Comparison of ENCODE assay signal across 9 mouse cellular contexts in the genomic region with DNA sequence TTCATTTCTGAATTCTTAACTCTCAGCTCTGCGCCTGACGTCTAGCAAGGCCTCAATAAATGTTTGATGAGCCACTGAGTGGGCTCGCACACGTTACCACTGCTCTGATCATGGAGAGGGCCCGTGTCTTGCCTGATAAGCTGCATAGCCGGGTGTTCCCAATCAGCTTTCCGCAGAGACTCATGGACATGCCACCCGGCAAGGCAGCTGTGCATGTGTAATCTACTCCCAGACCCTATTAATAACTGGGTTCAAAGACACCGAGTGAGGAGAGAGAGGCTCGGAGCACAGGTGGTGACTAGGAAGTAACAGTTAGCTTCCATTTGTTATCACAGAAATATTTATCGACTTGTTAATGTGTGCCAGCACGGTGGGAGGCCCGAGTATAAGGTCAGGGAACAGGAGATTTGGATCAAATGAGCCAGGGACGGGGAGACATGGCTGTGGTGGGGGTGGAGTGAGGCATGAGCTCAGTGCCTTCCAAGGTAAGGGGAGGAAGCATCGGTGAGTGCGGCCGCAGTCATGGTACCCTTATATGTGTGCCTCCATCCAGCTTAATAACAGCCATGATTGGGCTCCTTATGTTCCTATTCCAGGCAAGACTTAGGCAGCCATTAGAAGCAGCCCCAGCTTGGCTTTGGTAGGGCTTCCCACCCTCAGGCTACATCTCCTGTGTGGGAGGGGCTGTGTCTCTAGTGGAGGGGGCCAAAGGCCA. TPM values are rescaled to one million over a fixed set of nuclear protein-coding genes. Genes with fewer than 3 reads are reported as not detected.
DNase-seq lines count a peak whose midpoint lies in the region; ATAC-seq and TF ChIP-seq lines count a peak whose summit lies in the region.
"Had no signal": no experiment of that assay in that cellular context is flagged by ENCODE, and none has a peak within 500 bp of the region (broad histone marks: within the 10 kb centered on the region; RNA-seq: fewer than 3 reads in every experiment).

No protein-coding gene starts in this region.

- H3K36me3 ChIP-seq in heart, embryonic 16.5 days (ENCODE audit: control insufficient read depth, insufficient read depth), result no peaks in the 10 kb centered on the region
- no peaks in the 10 kb centered on the region for H3K36me3 ChIP-seq in intestine, embryonic 15.5 days

- H3K9me3 ChIP-seq in heart, embryonic 16.5 days (replicated peaks; ENCODE audit: control insufficient read depth, low read length), result no peaks in the 10 kb centered on the region
- H3K9me3 ChIP-seq in intestine, embryonic 15.5 days, result no peaks in the 10 kb centered on the region

- WGBS in heart, embryonic 16.5 days, result 38% methylated on average over 17 of the region's 17 CpGs
- WGBS in bone marrow, adult 2 months, result 46% methylated on average over 17 of the region's 17 CpGs
- 48% methylated on average over 17 of the region's 17 CpGs for WGBS in intestine, embryonic 15.5 days

- DNase-seq in heart, postnatal 4 days, result no peak
- no peak for DNase-seq in layer of hippocampus, adult 8-10 months (ENCODE audit: low spot score in 2 of 2)
- DNase-seq in thymus, adult 18-20 months, result no peak
- no peak for DNase-seq in adrenal gland, postnatal 25 days
- DNase-seq: adrenal gland, adult 8-10 months had no signal

- H3K27me3 ChIP-seq in heart, embryonic 16.5 days (ENCODE audit: control insufficient read depth, insufficient read depth, low read length), result no peaks in the 10 kb centered on the region
- H3K27me3 ChIP-seq in intestine, embryonic 15.5 days (replicated peaks), result no peaks in the 10 kb centered on the region

- no peak overlapping the region for H3K27ac ChIP-seq in heart, embryonic 16.5 days (ENCODE audit: low read length)
- H3K27ac ChIP-seq in bone marrow, adult 2 months (ENCODE audit: control insufficient read depth, insufficient read depth, low read depth, low read length, poor library complexity), result peak overlapping the region; percentile 85
- H3K27ac ChIP-seq in intestine, embryonic 15.5 days, result peak overlapping the region; percentile 70

- no peak for TF ChIP-seq POLR2A in bone marrow, adult 2 months (IDR thresholded peaks at IDR 0.05; ENCODE audit: borderline replicate concordance, control insufficient read depth, low read depth, low read length)

- H3K4me1 ChIP-seq in heart, embryonic 16.5 days (ENCODE audit: control insufficient read depth, insufficient read depth, low read length), result peaks cover 22% of the 10 kb centered on the region
- H3K4me1 ChIP-seq in bone marrow, adult 2 months (ENCODE audit: control insufficient read depth, insufficient read depth, low read length), result peaks cover 17% of the 10 kb centered on the region
- H3K4me1 ChIP-seq in intestine, embryonic 15.5 days (replicated peaks), result peaks cover 19% of the 10 kb centered on the region; the same call in 1 of the 2 replicates

- no peak overlapping the region for H3K9ac ChIP-seq in heart, embryonic 16.5 days (ENCODE audit: low read length)
- no peak overlapping the region for H3K9ac ChIP-seq in intestine, embryonic 15.5 days

- no peak overlapping the region for H3K4me2 ChIP-seq in heart, embryonic 16.5 days (ENCODE audit: low read depth, low read length)
- H3K4me2 ChIP-seq in intestine, embryonic 15.5 days (replicated peaks), result 0 out of 2 replicates have a peak overlapping the region, but pooled peaks have one; percentile 19

- H3K4me3 ChIP-seq in heart, embryonic 16.5 days (ENCODE audit: low read length), result no peak overlapping the region
- peak overlapping the region; percentile 11 for H3K4me3 ChIP-seq in bone marrow, adult 2 months (replicated peaks; ENCODE audit: control insufficient read depth, low read depth, low read length)
- H3K4me3 ChIP-seq in intestine, embryonic 15.5 days (replicated peaks), result no peak overlapping the region

- ATAC-seq in heart, embryonic 16.5 days (replicated peaks; ENCODE audit: extremely low read depth, insufficient read depth, low FRiP score), result 0 out of 2 replicates have a peak, but pooled peaks have one; percentile 28
- peak; percentile 83 for ATAC-seq in intestine, embryonic 15.5 days
- peak; percentile 56 for ATAC-seq in megakaryocyte progenitor cell, adult 5-6 weeks (replicated peaks; ENCODE audit: poor library complexity)

- TF ChIP-seq CTCF in bone marrow, adult 2 months (IDR thresholded peaks at IDR 0.05; ENCODE audit: control insufficient read depth, insufficient read depth, low read length), result no peak

RNA-seq across cellular contexts. Expression of gene Hipk2, which starts 45.3 kb away (rescaled TPM):
- polyA plus RNA-seq in heart, embryonic 16.5 days (2015; fragmentation: Nextera tagmentation; extraction: Ambion mirVana), result 9.4 and 11.2 TPM in 2 replicates
- total RNA-seq in heart, postnatal 4 days (2021), result 10 to 100 TPM; 73.4 to 75.5 TPM
- polyA plus RNA-seq in bone marrow, adult 2 months (2011; ENCODE audit: insufficient read depth, insufficient read length, low replicate concordance, missing spikeins), result 23.4 and 39.5 TPM in 2 replicates
- polyA plus RNA-seq in intestine, embryonic 15.5 days (2015; fragmentation: Nextera tagmentation; extraction: Ambion mirVana), result 20.2 and 23.3 TPM in 2 replicates
- total RNA-seq in megakaryocyte progenitor cell, adult 5-6 weeks (2015), result 58.0 and 60.1 TPM in 2 replicates
- 9.0 and 12.6 TPM in 2 replicates for total RNA-seq in megakaryocyte progenitor cell, adult 5-6 weeks (2017)
- 10 to 100 TPM; 64.8 to 69.9 (median 67.6) TPM for total RNA-seq in layer of hippocampus, adult 8-10 months (2022)
- 137 TPM in 2 replicates for total RNA-seq in adrenal gland, postnatal 25 days (2021)

RNA-seq across cellular contexts. Expression of gene Tbxas1, which starts 46.0 kb away (rescaled TPM):
- 1.6 and 1.9 TPM in 2 replicates for polyA plus RNA-seq in heart, embryonic 16.5 days (2015; fragmentation: Nextera tagmentation; extraction: Ambion mirVana)
- total RNA-seq in heart, postnatal 4 days (2021), result 1 to 10 TPM in 1 of 2 experiments, under 1 TPM in 1; 0.72 to 1.2 TPM
- polyA plus RNA-seq in bone marrow, adult 2 months (2011; ENCODE audit: insufficient read depth, insufficient read length, low replicate concordance, missing spikeins), result 25.1 and 59.7 TPM in 2 replicates
- 3.4 and 4.0 TPM in 2 replicates for polyA plus RNA-seq in intestine, embryonic 15.5 days (2015; fragmentation: Nextera tagmentation; extraction: Ambion mirVana)
- 11.3 and 15.9 TPM in 2 replicates for total RNA-seq in megakaryocyte progenitor cell, adult 5-6 weeks (2015)
- total RNA-seq in megakaryocyte progenitor cell, adult 5-6 weeks (2017), result 13.1 TPM in 2 replicates
- total RNA-seq in layer of hippocampus, adult 8-10 months (2022), result 10 to 100 TPM in 2 of 4 experiments, 1 to 10 TPM in 2; 2.1 to 16.8 (median 7.6) TPM
- total RNA-seq in adrenal gland, postnatal 25 days (2021), result 5.3 and 7.8 TPM in 2 replicates

Comparison
In these comparisons a context has a peak if more than half of its experiments do, and no peak if none do; other contexts are left out.
1. ATAC-seq: peak in every context shown above with its lines; median percentile 83 in intestine, embryonic 15.5 days; 56 in megakaryocyte progenitor cell, adult 5-6 weeks; 28 in heart, embryonic 16.5 days.